Mouse (Mus musculus): ENCODE measurements around the gene Tbc1d24.

DNA sequence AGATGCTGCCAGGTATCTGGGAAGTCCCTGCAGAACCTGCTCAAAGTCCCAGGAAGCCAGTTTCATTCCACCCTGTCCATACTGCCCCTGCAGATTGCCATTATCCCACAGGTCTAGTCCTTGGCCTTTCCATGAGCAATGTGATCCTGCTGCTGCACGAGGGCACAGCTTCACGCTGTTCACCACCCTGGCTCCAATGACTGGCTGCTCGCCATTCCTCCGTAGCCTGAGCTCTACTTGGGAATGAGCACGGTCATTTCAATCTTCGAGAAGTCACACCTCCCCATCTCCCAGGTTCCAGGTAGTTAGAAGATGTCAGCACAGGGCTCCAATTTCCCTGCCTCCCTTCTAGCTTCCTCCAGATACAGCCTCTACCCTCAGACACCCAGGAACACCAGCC, 48.2 kb downstream of the Tbc1d24 start:
- TF ChIP-seq CTCF (IDR thresholded peaks at IDR 0.05; ENCODE audit: extremely low read depth, insufficient read depth, low read length) (no peak), POLR2A (IDR thresholded peaks at IDR 0.05; ENCODE audit: extremely low read depth, insufficient read depth, low read length) (no peak)

All from cortical plate, adult 2 months (tissue).